Mouse (Mus musculus) lung, postnatal 25 days (tissue): ENCODE data around the gene Mageb2.
"Not testable (repeated sequence)": the region's sequence is repeated elsewhere in the genome, so short reads cannot be mapped to it uniquely, and the experiment has no call there.

Experiments used
- DNase-seq: peaks from one replicate; pipeline ENCODE4 v3.0.0; 2022; ENCODE audit warnings: low spot score

The Mageb2 gene

DNA sequence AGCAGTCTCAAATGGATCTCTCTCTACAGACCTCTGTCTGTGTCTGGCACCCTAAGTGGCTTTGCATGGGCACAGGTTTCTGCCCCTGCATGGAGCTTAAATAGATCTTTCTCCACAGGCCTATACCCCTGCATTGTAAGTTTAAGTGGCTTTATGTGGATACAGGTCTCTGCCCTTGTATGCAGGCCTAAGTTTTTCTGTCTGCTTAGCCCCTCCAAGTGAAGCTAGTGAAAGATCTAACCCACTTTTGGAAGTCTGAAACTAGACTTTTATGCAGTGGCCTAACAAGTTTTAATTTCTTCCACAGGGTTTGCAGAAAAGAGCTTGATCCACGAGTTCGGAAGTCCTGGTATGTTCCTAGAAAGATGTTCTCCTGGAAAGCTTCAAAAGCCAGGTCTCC is at the start of gene Mageb2:
Gene Mageb2 (plus strand): TSS at position 301 of the 400 bp plus-strand sequence.
- DNase-seq = not testable (repeated sequence)

DNA sequence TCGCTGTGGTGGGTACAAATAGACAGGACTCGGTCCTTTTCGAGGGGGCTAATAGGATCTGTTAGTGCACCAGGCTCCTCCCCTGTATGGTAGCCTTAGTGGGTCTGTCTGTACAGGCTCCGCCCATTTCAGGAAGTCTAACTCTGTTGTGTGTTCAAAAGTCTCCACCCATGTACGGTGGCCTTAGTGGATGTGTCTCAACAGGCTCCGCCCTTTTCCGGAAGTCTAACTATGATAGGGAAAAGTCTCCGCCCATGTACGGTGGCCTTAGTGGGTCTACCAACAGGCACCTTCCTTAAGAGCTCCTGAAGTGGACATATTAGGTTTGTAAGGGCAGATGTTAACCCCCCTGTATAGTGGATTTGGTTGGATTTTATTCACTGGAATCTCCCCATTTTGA is 18.2 kb upstream of the Mageb2 start:
- DNase-seq = not testable (repeated sequence)
